Mouse (Mus musculus): Measurements from ENCODE around the gene Hist1h3f. TPM values are rescaled to one million over a fixed set of nuclear protein-coding genes. Genes with fewer than 3 reads are reported as not detected.
A peak's percentile ranks its signal among the peaks of the same experiment; 100 is the strongest.
"Not testable (repeated sequence)": the region's sequence is repeated elsewhere in the genome, so short reads cannot be mapped to it uniquely, and the experiment has no call there.

Hist1h3f gene
- total RNA-seq, 1 experiment from 2014 or later, result 21.8 TPM

DNA sequence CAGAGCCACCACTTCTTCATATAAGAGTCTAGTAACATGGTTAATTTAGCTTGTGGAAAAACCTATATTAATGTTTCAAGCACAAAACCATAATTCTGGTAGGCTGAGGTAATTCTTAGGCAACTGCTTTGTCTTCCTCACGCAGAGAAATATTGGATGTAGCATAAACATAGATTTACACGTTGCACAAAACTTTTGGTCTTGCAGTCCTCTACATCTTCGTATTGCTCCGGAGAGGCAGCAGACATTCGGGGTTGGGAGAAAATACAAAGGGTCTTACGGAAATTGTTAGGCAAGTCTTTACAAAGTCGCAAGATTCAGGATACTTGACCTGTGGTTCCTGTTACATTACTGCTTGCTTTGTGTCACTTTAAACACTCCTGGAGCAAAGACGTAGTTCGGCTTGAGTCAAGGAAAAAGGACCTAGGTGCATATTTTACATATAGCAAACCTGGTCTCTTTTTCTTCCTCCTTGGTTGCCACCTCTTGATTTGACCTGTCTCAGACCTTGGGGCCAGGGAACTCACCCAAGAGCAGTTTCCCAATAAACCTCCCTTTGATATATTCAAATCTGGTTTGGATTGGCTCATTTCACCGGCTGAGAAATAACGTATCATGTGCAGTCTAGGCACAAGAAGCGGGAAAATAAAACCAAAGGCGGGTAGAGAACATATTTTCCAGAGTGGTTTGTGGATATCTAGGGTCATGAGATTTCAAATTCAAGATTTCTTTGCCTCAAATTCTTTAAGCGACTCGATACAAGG lies 9.3 kb upstream of the Hist1h3f start:
- ATAC-seq (replicated peaks; ENCODE audit: insufficient number of reproducible peaks, low FRiP score, low TSS enrichment, poor library complexity, severe bottlenecking), result no peak

DNA sequence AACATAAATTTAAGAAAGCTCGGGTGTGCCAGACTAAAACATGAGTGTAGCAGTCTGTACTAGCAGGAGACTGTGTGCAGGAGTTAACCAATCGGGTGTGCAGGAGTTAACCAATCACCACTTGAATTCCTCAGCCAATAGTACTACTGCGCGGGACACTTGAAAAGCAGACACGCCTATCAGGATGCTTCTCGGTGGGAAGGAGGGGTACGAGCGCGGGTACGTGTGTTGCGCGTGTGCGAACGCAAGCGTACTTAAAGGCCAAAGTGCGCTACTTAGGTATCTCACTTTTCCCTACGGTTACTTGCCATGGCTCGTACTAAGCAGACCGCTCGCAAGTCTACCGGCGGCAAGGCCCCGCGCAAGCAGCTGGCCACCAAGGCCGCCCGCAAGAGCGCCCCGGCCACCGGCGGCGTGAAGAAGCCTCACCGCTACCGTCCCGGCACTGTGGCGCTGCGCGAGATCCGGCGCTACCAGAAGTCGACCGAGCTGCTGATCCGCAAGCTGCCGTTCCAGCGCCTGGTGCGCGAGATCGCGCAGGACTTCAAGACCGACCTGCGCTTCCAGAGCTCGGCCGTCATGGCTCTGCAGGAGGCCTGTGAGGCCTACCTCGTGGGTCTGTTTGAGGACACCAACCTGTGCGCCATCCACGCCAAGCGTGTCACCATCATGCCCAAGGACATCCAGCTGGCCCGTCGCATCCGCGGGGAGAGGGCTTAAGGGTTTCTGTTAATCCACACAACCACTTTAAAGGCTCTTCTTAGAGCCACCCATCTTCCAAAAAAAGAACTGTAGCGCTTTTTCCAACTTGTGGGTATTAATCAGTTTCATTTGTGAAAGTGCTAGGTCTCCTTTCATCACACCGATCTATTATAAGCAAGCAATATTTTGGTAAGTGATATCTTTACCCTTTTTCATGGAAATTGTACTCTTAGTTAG lies 8.4 kb upstream of the Hist1h3f start, which contains the start of gene Hist1h3g:
Gene Hist1h3g, plus strand, starts transcription at position 286 of the 939 bp plus-strand sequence.
- ATAC-seq (replicated peaks; ENCODE audit: insufficient number of reproducible peaks, low FRiP score, low TSS enrichment, poor library complexity, severe bottlenecking), result peak; percentile 79

DNA sequence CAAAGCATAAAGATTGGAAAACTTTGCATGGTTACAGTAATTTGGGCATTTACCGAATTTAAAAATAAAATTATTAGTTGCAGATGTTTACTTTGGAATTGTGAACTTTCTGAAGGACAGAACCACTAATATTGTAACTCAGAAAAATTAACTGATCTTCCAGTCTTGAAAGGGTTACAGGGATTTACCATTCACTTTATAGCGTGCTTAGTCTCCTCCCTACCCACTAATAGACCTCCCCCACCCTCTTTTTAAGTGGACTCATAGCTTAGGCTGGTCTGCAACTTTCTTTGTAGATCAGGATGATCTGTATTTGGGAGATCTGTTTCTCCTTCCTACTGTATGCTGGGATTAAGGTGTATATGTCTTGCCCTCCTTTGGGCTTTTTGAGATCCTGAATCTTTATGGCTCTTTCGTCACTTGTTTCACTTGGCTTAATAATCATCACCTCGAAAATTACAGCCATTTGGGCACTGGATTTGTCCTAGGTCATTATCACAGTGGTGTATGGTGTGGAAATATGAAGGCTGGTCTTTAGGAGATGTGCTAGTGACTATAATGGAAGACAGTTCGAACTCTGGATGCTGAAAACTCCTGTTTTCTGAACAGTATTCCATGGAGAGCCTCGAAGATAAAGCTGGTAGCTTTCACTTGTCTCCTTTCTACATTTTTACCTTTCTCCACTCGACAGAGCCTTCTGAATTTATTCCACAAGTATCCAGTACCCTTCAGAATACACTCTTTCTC lies 7.6 kb upstream of the Hist1h3f start:
- ATAC-seq (replicated peaks; ENCODE audit: insufficient number of reproducible peaks, low FRiP score, low TSS enrichment, poor library complexity, severe bottlenecking), result no peak

DNA sequence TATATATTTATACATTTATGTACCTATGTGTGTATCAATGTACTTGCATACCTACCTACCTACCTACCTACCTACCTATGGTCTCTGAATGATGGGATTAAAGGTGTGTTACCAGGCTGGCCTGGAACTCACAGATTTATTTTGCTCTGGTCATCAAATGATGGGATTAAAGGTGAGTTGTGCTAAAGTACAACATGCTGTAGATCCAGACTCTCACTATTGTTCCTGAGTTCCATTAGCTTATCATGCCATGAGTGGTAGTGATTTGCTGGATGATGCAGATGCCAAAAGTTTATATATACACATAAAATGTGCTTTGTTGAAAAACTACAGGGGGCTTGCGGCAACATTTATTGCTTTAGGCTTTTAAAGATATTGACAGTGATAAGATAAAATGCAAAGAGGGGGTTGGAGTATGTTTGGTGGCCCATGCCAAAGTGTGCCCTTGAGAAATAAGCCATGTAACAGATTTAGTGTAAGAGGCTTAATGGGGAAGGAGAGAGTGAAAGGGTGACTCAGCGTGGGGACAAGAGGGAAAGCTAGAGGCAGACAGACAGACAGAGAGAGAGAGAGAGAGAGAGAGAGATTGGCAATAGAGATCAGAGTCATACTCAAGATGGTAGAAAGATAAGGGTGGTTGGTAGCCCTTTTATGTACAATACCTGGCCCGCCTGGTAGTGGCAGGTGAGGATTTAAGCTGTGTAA lies 6.7 kb upstream of the Hist1h3f start:
- no peak for ATAC-seq (replicated peaks; ENCODE audit: insufficient number of reproducible peaks, low FRiP score, low TSS enrichment, poor library complexity, severe bottlenecking)

DNA sequence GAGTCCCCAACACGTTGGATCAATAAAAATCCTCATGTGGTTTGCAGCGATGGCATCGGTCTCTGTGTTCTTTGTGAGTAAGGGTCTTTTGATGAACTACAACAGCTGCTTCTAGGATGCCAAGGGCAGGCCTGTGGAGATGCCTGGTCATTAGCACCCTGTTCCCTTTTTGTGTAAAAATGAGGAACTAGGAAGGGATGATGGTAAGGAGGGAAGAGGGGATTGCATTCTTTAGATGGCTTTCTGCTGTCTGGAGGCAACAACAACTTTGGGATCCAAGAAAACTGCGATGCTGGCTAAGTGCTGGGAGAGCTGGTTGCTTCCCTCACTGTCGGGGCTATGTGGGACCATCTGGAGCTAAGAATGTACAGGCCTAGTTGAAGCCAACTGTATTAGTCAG lies 5.6 kb upstream of the Hist1h3f start:
- ATAC-seq (replicated peaks; ENCODE audit: insufficient number of reproducible peaks, low FRiP score, low TSS enrichment, poor library complexity, severe bottlenecking), result 0 out of 2 replicates have a peak, but pooled peaks have one; percentile 28

DNA sequence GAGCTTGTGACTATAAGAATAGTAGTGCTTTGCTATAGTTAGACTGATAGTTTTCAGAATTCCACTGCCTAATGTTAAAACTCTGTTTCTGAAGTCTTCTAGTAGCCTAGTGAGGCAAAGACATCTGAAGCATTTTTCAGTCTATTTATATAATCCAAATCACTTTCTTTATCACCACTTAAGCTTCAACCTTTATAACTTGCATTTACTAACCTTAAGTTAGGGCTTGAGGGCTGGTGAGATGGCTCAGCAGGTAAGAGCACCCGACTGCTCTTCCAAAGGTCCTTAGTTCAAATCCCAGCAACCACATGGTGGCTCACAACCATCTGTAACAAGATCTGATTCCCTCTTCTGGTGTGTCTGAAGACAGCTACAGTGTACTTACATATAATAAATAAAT lies 4.0 kb upstream of the Hist1h3f start:
- not testable (repeated sequence) for ATAC-seq (replicated peaks; ENCODE audit: insufficient number of reproducible peaks, low FRiP score, low TSS enrichment, poor library complexity, severe bottlenecking)

DNA sequence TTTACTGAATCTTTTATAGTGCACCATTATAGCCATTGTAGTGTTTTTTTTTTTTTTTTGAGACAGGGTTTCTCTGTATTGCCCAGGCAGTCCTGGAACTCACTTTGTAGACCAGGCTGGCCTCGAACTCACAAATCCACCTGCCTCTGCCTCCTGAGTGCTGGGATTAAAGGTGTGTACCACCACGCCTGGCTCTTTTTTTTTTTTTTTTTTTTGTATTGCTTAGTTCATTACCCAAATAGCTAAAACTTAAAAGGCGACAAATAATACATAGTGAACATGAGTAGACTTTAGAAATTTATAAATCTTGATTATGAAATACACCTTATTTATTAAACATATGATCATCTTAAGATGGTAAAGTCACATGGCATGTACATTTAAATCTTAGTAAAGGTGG lies 2.4 kb upstream of the Hist1h3f start:
- ATAC-seq (replicated peaks; ENCODE audit: insufficient number of reproducible peaks, low FRiP score, low TSS enrichment, poor library complexity, severe bottlenecking), result no peak

DNA sequence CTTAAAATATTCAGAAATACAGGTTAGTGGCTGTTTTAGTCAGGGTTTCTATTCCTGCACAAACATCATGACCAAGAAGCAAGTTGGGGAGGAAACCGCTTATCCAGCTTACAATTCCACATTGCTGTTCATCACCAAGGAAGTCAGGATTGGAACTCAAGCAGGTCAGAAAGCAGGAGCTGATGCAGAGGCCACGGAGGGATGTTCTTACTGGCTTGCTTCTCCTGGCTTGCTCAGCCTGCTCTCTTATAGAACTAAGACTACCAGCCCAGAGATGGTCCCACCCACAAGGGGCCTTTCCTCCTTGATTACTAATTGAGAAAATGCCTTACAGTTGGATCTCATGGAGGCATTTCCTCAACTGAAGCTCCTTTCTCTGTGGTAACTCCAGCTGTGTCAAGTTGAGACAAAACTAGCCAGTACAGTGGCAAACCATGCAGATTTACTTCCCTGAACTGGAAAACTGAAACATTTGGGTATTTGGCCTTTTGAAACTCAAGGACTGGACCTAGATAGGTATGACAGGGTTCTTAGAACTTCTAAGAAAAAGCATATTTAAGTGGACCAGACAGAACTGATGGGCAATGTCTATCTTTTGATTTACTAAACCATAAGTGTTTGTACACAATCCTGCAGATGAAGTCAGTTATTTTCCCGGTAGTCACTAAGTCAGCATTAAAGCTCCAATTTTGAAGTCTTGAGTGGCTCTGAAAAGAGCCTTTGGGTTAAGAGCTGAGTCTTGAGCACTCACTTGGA lies 1.4 kb upstream of the Hist1h3f start:
- ATAC-seq (replicated peaks; ENCODE audit: insufficient number of reproducible peaks, low FRiP score, low TSS enrichment, poor library complexity, severe bottlenecking), result not testable (repeated sequence)

DNA sequence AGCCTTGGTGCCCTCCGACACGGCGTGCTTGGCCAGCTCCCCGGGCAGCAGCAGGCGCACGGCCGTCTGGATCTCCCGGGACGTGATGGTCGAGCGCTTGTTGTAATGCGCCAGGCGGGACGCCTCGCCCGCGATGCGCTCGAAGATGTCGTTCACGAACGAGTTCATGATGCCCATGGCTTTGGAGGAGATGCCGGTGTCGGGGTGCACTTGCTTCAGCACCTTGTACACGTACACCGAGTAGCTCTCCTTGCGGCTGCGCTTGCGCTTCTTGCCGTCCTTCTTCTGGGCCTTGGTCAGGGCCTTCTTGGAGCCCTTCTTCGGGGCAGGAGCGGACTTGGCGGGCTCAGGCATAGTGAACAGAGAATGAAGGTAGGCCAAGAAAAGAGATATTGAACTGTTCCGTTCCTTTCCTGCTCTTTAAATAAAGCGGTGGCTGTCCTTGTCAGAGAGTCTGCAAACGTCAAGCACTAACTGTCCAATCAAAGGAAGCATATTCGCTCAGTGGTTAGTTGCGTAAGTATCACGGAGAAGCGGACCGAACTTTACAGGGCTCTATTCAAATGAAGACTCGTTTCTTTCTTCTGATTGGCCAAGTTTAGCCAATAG lies 749 bp upstream of the Hist1h3f start, which contains the start of gene Hist1h2bh:
Gene Hist1h2bh, minus strand, starts transcription at position 394 of the 609 bp plus-strand sequence.
- ATAC-seq (replicated peaks; ENCODE audit: insufficient number of reproducible peaks, low FRiP score, low TSS enrichment, poor library complexity, severe bottlenecking), result peak; percentile 98

DNA sequence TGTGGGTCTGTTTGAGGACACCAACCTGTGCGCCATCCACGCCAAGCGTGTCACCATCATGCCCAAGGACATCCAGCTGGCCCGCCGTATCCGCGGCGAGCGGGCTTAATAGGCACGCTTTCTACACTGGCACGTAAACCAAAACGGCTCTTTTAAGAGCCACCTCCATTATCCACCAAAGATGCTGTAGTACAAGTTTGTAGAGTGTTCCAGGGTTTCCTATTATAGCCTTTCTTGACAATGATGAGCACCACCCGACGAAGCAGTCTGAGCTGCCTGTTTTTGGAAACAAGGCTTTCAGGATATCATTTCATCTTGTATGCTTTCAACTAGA lies 902 bp downstream of the Hist1h3f start:
- not testable (repeated sequence) for ATAC-seq (replicated peaks; ENCODE audit: insufficient number of reproducible peaks, low FRiP score, low TSS enrichment, poor library complexity, severe bottlenecking)

DNA sequence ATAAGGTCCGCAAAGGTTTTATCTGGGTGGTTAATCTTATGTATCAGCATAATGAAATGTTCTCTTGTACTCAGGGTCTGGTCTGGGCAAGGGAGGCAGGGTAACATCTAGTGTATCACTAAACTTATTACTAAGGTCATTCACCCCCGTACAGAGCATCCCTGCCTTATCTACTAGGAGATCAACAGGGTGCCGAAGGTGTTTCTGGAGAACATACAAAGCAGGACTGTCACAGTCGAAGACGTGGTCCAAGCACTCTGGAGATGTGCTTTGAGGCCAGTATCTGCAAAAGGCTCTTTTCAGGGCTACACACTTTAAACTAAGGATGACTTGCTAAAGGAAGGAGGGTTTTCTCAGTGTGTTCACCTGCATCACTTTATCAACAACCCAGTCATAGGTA lies 2.8 kb downstream of the Hist1h3f start:
- no peak for ATAC-seq (replicated peaks; ENCODE audit: insufficient number of reproducible peaks, low FRiP score, low TSS enrichment, poor library complexity, severe bottlenecking)

DNA sequence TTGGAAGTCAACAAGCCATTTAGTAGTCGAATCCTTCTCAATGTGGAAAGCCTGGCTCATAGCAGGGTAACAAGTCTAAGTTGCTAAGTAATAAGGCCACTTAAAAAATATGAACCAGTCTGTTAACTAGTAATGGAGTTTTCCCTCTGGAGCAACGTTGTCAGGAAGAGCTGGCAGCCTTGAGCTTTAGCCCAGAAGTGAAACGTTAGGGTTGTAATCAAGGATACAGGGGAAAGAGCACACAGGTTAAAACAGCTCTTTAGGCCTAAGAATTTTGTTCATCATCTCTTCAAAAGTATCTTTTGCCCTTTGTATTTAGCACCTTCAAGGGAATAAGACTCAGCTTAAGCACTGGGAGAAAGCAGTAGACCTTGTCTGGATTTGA lies 6.9 kb downstream of the Hist1h3f start:
- ATAC-seq (replicated peaks; ENCODE audit: insufficient number of reproducible peaks, low FRiP score, low TSS enrichment, poor library complexity, severe bottlenecking), result no peak

DNA sequence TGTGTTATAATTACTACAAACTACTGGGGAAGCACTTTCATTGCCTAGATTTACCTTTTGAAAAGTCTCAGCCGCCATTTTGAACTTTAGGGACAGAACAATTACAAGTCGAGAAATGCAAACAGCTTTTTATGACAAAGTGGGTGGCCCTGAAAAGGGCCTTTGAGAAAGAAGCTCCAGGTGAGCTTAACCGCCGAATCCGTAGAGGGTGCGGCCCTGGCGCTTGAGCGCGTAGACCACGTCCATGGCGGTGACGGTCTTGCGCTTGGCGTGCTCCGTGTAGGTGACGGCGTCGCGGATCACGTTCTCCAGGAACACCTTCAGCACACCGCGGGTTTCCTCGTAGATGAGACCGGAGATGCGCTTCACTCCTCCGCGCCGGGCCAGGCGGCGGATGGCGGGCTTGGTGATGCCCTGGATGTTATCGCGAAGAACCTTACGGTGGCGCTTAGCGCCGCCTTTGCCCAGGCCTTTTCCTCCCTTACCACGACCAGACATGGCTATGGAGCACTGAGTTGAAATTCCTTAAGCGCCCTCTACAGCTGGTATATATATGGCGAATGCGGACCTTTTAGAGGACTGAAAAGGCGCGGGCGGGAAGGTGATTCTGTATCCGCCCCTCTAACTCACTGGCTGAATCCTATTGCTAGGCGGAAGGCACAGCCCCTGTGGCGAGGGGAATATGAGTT lies 7.4 kb downstream of the Hist1h3f start, which contains the start of gene Hist1h4f:
Gene Hist1h4f, minus strand, starts transcription at position 503 of the 689 bp plus-strand sequence.
- ATAC-seq (replicated peaks; ENCODE audit: insufficient number of reproducible peaks, low FRiP score, low TSS enrichment, poor library complexity, severe bottlenecking), result peak; percentile 88

DNA sequence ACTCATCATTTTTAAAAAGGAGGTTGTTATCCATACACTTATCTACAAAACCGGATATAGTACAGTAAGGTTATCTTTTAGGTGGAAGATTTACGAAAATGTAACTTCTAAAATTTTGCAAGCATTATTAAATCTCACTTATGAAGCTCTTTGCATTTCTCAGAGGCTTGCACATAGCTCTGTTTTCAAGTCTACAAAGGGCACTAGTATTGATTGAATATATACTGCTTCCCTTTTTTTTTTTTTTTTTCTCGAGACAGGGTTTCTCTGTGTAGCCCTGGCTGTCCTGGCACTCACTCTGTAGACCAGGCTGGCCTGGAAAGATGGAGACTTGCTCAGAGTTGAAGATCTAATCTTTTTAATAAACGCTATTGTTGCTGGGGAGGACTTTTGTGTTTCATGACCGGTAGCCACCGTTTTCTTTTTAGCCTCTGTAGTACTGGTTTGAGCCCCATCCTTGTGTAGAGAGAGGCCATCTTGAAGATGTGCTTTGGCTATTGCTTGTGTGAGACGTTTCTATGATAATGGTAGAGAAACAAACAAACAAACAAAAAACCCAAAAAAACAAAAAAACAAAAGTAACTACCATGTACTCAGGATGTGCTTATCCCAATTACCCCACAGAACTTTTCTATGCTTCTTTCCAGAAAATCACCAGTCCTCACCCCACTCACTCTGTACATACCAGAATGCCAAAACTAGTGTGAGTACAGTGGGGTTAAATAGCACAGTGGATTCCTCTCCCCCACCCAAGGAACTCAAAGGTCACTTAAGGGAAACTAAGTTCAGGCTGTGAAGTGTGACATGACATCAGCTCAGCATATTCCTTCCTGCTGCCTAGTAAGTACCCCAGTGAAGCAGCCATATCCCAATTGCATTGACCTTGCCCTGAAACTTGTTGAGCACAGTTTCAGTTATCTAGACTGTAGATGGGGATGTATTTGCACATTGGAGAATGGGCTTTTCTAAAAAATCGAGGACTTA lies 8.4 kb downstream of the Hist1h3f start:
- no peak for ATAC-seq (replicated peaks; ENCODE audit: insufficient number of reproducible peaks, low FRiP score, low TSS enrichment, poor library complexity, severe bottlenecking)

DNA sequence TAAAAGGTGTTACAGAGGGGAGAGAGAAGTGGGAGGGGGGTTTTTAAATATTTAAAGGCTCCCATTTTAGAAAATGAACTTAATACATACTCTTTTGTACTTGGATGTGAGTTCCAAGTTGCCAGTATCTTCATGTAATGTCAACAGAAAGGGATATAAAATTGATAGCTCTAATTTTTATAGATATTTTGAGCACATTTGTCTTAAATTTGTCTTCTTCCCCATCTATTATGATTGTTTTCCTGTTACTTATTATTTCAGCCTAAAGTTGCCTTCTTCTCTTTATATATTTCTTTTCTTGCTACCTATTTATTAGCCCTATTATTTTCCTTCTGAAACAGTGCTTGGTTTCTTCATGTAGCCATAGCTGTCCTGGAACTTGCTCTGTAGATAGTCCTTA lies 9.1 kb downstream of the Hist1h3f start, which contains the start of gene Hist1h1d:
Gene Hist1h1d, plus strand, starts transcription at position 301 of the 400 bp plus-strand sequence.
- no peak for ATAC-seq (replicated peaks; ENCODE audit: insufficient number of reproducible peaks, low FRiP score, low TSS enrichment, poor library complexity, severe bottlenecking)

DNA sequence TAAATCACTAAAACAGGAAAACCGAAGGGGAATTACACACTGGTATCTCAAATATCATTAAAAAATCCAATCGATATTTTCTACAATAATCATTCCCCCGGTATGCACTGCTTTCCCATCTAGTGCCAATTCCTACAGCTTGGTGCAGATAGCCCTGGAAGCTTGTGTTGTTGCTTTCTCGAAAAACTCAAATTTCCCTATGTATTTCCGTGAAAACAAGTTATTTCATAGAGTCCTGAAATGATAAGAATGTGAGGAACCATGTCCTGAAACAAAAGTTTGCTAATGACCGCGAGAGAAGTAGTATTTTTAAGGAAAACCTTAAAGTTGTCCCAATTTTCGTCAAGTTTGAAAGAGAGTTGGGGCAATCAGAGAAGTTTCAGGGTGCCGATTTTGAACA lies 10.5 kb downstream of the Hist1h3f start:
- no peak for ATAC-seq (replicated peaks; ENCODE audit: insufficient number of reproducible peaks, low FRiP score, low TSS enrichment, poor library complexity, severe bottlenecking)

All from monocyte, adult 5-6 weeks (primary cell).